Mouse (Mus musculus) lung, postnatal 0 days (tissue): Measurements from ENCODE around the gene Avpr2. TPM values are rescaled to one million over a fixed set of nuclear protein-coding genes. Genes with fewer than 3 reads are reported as not detected.

Experiments used
- ATAC-seq: fragments of 200-750 bp; cut with Nextera tagmentation; 2 replicates; pipeline ENCODE4 v1.8.0; 2017; ENCODE audit warnings: moderate library complexity
- DNase-seq: peaks from one replicate; pipeline ENCODE4 v3.0.0-alpha.2; 2016; ENCODE audit warnings: low spot score
- H3K27ac ChIP-seq: fragments of 300-500 bp; sonication (generic); 2 replicates; pipeline ENCODE4 v1.5.1; 2014; ENCODE audit warnings: antibody characterized with exemption, mild to moderate bottlenecking, low read length, mixed read lengths
- H3K27me3 ChIP-seq: fragments of 300-500 bp; sonication (generic); replicated peaks from 2 replicates; pipeline ENCODE4 v1.6.1; 2014; ENCODE audit warnings: low read length, mixed read lengths; ENCODE audit not compliant: insufficient read depth
- H3K36me3 ChIP-seq: fragments of 300-500 bp; sonication (generic); 2 replicates; pipeline ENCODE4 v1.6.1; 2014; ENCODE audit warnings: low read length, mixed read lengths; ENCODE audit not compliant: insufficient read depth
- H3K4me1 ChIP-seq: fragments of 300-500 bp; sonication (generic); 2 replicates; pipeline ENCODE4 v1.6.1; 2014; ENCODE audit warnings: antibody characterized with exemption, low read depth, low read length, mixed read lengths; ENCODE audit not compliant: insufficient read depth
- H3K4me2 ChIP-seq: fragments of 300-500 bp; sonication (generic); replicated peaks from 2 replicates; pipeline ENCODE4 v1.6.1; 2014; ENCODE audit warnings: low read depth, mild to moderate bottlenecking, low read length, moderate library complexity, mixed read lengths
- H3K4me3 ChIP-seq: fragments of 300-500 bp; sonication (generic); 2 replicates; pipeline ENCODE4 v1.5.1; 2014; ENCODE audit warnings: low read depth, low read length
- H3K9ac ChIP-seq: fragments of 300-500 bp; sonication (generic); replicated peaks from 2 replicates; pipeline ENCODE4 v1.6.1; 2014; ENCODE audit warnings: low read depth, mild to moderate bottlenecking
- H3K9me3 ChIP-seq: fragments of 300-500 bp; sonication (generic); 2 replicates; pipeline ENCODE4 v1.6.1; 2016; ENCODE audit warnings: low read length, mixed read lengths
- CTCF ChIP-seq: IDR thresholded peaks from 2 replicates; pipeline ENCODE4 v1.5.1; 2016; ENCODE audit warnings: antibody characterized with exemption, mild to moderate bottlenecking
- EP300 ChIP-seq: IDR thresholded peaks from 2 replicates; pipeline ENCODE4 v1.6.1; 2016; ENCODE audit warnings: antibody characterized with exemption, mild to moderate bottlenecking, control low read depth
- WGBS: fragments of 180-500 bp; shearing (Covaris S2); extraction: QIAGEN DNeasy Blood & Tissue Kit; methylation state at CpG from one replicate; pipeline ENCODE4 v1.1.7; 2014; 5-methylcytosine and 5-hydroxymethylcytosine counted together
- polyA plus RNA-seq: library from polyadenylated mRNA; unstranded; fragments of >200 nt; fragmentation: Nextera tagmentation; extraction: Ambion mirVana; gene quantifications from 2 replicates; pipeline ENCODE4 v1.2.1, GENCODE M21; 2015

Gene Avpr2
- polyA plus RNA-seq, 1 experiment from 2014 or later, result 0.08 TPM

- TF ChIP-seq CTCF, result no peak
- no peak for TF ChIP-seq EP300
- Histone ChIP-seq H3K9me3 (no peaks in the 10 kb centered on the region), H3K36me3 (no peaks in the 10 kb centered on the region), H3K9ac (no peak overlapping the region), H3K27me3 (no peaks in the 10 kb centered on the region), H3K4me3 (no peak overlapping the region), H3K4me2 (no peak overlapping the region), H3K4me1 (no peaks in the 10 kb centered on the region; the same call in 1 of the 2 replicates), H3K27ac (no peak overlapping the region)
- DNase-seq (no peak), ATAC-seq (no peak)
- WGBS, result 7% methylated on average over 6 of the region's 26 CpGs
These were observed 19.3 kb downstream of the Avpr2 start for GRCm38 (mm10) chrX:73911156-73911555.

DNA sequence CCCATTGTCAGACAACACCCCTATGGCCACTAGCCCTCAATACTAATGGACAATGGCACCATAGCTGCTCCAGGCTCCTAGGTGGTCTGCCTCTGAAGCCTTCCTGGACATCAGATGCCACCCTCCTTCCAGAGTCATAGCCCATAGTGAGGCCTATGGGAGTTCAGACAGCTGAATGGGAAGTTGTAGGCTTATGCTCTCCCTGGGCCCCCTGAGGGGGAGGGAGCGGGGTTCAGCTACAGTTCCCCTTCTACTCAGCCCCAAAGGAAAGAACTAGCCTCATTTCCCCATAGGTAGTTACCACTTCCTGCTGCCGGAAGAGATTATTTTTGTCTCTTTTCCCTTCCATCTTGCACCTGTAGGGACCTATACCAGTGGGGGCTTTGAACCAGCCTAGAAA lies 19.7 kb downstream of the Avpr2 start:
- Histone ChIP-seq H3K4me2 (no peak overlapping the region), H3K27ac (no peak overlapping the region), H3K9ac (no peak overlapping the region), H3K4me1 (no peaks in the 10 kb centered on the region; the same call in 1 of the 2 replicates), H3K4me3 (no peak overlapping the region), H3K9me3 (no peaks in the 10 kb centered on the region), H3K27me3 (no peaks in the 10 kb centered on the region), H3K36me3 (no peaks in the 10 kb centered on the region)
- DNase-seq (peak; percentile 14), ATAC-seq (no peak)
- 60% methylated on average over 2 of the region's 2 CpGs for WGBS
- TF ChIP-seq EP300 (no peak), CTCF (no peak)

- no peak overlapping the region for H3K9ac ChIP-seq
- 18% methylated on average over 29 of the region's 31 CpGs for WGBS
These were observed 23.2 kb downstream of the Avpr2 start for GRCm38 (mm10) chrX:73914827-73915703.

DNA sequence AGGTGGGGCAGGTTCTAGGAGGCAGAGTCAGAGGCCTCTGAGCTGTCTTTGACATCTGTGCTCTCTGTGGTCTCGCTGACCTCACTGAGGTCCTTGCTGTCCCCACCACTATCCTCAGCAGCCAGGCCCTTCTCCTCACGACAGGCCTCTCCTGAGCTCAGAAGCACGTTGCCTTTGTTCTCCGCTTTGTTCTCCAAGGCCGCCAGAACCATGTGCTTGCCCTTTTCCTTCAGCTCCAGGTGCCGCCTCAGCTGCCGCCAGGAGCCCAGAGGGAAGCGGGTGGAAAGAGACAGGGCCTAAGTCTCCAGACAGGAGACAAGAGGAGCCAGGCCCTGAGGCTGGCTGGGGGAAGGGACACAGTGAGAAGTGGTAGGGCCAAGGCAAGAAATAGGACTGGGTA lies 25.0 kb downstream of the Avpr2 start:
- no peaks in the 10 kb centered on the region for H3K36me3 ChIP-seq
- H3K4me3 ChIP-seq, result no peak overlapping the region
- ATAC-seq (no peak), DNase-seq (no peak)
- H3K27me3 ChIP-seq, result no peaks in the 10 kb centered on the region
- no peak for TF ChIP-seq CTCF
- no peak for TF ChIP-seq EP300
- no peaks in the 10 kb centered on the region for H3K9me3 ChIP-seq
- H3K9ac ChIP-seq, result no peak overlapping the region
- no peak overlapping the region for H3K4me2 ChIP-seq
- 72% methylated on average over 4 of the region's 8 CpGs for WGBS
- no peak overlapping the region for H3K27ac ChIP-seq
- H3K4me1 ChIP-seq, result no peaks in the 10 kb centered on the region

More at GRCm38 (mm10) chrX:73914827-73915703, 23.2 kb downstream of the Avpr2 start:
- Histone ChIP-seq H3K4me3 (no peak overlapping the region), H3K27me3 (no peaks in the 10 kb centered on the region), H3K27ac (peak overlapping the region; percentile 79), H3K4me1 (no peaks in the 10 kb centered on the region; the same call in 1 of the 2 replicates), H3K36me3 (no peaks in the 10 kb centered on the region), H3K4me2 (peak overlapping the region; percentile 35), H3K9me3 (no peaks in the 10 kb centered on the region)
- ATAC-seq (peak; percentile 99), DNase-seq (peak; percentile 98)
- no peak for TF ChIP-seq EP300
- TF ChIP-seq CTCF, result peak; percentile 67

- no peak overlapping the region for H3K4me3 ChIP-seq
- H3K9me3 ChIP-seq, result no peaks in the 10 kb centered on the region
- 86% methylated on average over 5 of the region's 5 CpGs for WGBS
- no peaks in the 10 kb centered on the region for H3K27me3 ChIP-seq
- no peak overlapping the region for H3K27ac ChIP-seq
- H3K9ac ChIP-seq, result no peak overlapping the region
- no peak overlapping the region for H3K4me2 ChIP-seq
- no peak for TF ChIP-seq EP300
- no peak for TF ChIP-seq CTCF
- H3K4me1 ChIP-seq, result no peaks in the 10 kb centered on the region
- no peaks in the 10 kb centered on the region for H3K36me3 ChIP-seq
- DNase-seq (no peak), ATAC-seq (no peak)
These were observed 26.7 kb downstream of the Avpr2 start for GRCm38 (mm10) chrX:73918631-73919030.

GRCm38 (mm10) chrX:73921285-73921822 lies 29.5 kb downstream of the Avpr2 start:
- WGBS, result 10% methylated on average over 33 of the region's 34 CpGs
- peak overlapping the region; percentile 43; the same call in 1 of the 2 replicates for H3K9ac ChIP-seq
- no peaks in the 10 kb centered on the region for H3K9me3 ChIP-seq
- H3K27me3 ChIP-seq, result no peaks in the 10 kb centered on the region
- TF ChIP-seq CTCF (no peak), EP300 (no peak)
- H3K4me1 ChIP-seq, result no peaks in the 10 kb centered on the region
- H3K27ac ChIP-seq, result 0 out of 2 replicates have a peak overlapping the region, but pooled peaks have one; percentile 8
- H3K36me3 ChIP-seq, result no peaks in the 10 kb centered on the region
- peak; percentile 47 for ATAC-seq
- peak overlapping the region; percentile 47 for H3K4me3 ChIP-seq
- peak overlapping the region; percentile 57 for H3K4me2 ChIP-seq
- DNase-seq, result no peak
